Mouse (Mus musculus) hindlimb bud, embryonic 11.5 days (tissue): Measurements from ENCODE around the gene Nrp1.

Experiments used
- DNase-seq: peaks from one replicate; pipeline ENCODE4 v3.0.0-alpha.2; 2012; ENCODE audit warnings: low read depth, low spot score; ENCODE audit errors: extremely low spot score

The Nrp1 gene

DNA sequence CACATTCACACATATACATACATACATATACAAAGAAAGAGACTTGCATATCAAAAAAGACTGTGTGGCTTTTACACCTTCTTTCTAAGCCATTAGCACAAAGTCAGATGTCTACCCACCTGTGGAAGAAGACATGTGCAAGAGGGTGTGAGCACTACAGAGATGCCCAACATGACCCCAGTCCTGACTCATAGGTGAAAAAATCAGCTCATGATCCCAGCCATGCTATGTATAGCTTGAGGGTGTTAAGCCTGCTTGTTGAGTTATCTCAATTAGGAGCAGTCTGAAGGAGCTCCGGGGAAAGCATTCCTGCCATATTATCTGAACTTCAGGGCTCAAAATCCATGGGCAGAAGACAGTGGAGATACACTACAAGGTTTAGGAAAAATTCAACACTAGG lies 187.9 kb downstream of the Nrp1 start:
- no peak for DNase-seq

DNA sequence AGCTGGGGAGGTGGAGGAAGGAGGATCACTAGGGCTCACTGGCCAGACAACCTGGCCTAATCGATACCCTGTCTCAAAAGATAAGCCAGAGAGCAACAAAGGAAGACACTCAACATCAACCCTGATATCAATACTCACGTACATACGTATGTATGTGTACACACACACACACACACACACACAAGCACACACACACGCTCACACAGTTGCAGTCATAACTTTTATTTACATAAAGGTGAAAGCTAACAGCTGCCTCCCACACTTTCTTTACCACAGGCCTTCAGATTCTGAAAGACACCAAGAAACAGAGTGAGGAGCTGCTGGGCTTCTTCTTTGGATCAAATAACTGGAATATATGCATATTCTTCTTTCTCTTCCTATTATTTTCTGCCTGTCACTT lies 189.0 kb downstream of the Nrp1 start:
- DNase-seq, result no peak

DNA sequence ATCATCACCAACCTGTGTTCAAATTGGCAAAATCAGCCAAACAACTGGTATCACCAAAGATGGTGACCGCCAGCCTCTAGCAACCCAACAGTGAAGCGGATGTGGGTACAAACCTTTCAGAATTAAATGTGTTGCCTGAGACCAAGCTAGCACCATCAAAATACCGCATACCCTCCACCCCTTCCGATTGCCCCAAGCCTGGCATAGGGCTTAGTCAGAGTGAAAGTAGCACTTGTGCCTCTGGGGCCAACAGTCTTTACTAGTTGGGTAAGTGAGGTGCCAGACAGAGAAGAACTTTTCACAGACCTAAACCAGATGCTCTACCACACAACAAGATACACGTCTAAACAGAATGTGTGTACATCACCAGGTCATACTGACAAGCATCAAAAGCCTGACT lies 191.3 kb downstream of the Nrp1 start:
- no peak for DNase-seq

DNA sequence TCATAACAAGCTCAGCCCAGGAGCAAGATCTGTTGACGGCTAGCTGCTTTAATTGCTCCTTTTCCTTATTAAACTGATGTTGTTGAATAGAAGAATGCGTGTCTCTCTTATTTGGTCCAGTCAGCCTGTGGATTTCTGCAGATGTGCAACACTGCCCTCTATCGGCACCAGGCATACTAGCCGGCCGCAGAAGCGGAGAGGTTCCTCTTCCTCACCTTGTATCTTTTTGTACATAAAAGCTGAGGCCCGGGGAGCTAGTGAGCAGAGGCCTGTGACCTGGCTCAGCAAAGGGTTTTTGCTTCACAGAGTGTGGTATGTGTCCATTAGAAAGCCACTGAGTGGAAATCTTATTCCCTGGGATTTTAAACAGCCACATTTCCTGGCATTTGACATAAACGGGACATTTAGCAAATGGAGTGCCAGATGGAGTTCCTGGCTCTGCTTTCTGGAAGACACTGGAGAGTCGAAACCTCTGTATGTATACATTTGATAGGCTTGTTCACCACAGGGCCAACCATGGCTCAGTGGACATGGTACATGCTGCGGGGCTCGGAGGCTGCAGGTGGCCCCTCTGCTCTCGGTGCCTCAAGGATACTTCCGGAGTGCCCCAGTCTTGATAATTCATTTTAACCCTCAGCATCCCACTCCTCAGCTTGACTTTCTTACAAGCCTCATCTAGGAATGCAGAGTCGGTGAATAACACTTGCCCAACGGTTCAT lies 193.2 kb downstream of the Nrp1 start:
- DNase-seq, result peak; percentile 58
